Mouse (Mus musculus): ENCODE data around the gene Smarca5. TPM values are rescaled to one million over a fixed set of nuclear protein-coding genes. Genes with fewer than 3 reads are reported as not detected.

Gene Smarca5
- total and polyA plus RNA-seq, 3 experiments, result 59.0 to 140 (median 89.1) TPM

- H3K27me3 ChIP-seq (ENCODE audit: control insufficient read depth in 1 of 2, insufficient read depth in 2 of 2, low read length in 2 of 2), result no peaks in the 10 kb centered on the region
- H3K36me3 ChIP-seq (ENCODE audit: control insufficient read depth in 1 of 2, insufficient read depth in 2 of 2, low read length in 2 of 2), result peaks cover 0 to 6% of the 10 kb centered on the region in 2 experiments; a peak in 2 of 4 replicates
- no peaks in the 10 kb centered on the region for H3K79me2 ChIP-seq (ENCODE audit: control insufficient read depth, insufficient read depth, low read length, poor library complexity)
- H3K27ac ChIP-seq (ENCODE audit: control insufficient read depth, low read depth, low read length), result no peak overlapping the region
- H3K9me3 ChIP-seq (replicated peaks; ENCODE audit: insufficient read depth, low read length), result no peaks in the 10 kb centered on the region
- no peaks in the 10 kb centered on the region for H3K4me1 ChIP-seq (ENCODE audit: control insufficient read depth in 1 of 2, insufficient read depth in 2 of 2, low read length in 2 of 2)
- no peak overlapping the region for H3K4me3 ChIP-seq (ENCODE audit: control insufficient read depth in 1 of 2, insufficient read depth in 1 of 2, low read depth in 2 of 2, low read length in 2 of 2)
- DNase-seq (ENCODE audit: low read depth, low spot score), result peak; percentile 41
- TF ChIP-seq CTCF (IDR thresholded peaks at IDR 0.05 in 2 of 3, conservative IDR thresholded peaks at IDR 0.05 in 1 of 3; ENCODE audit: control insufficient read depth in 1 of 3, insufficient read depth in 1 of 3, low read depth in 2 of 3, low read length in 3 of 3, poor library complexity in 1 of 3, severe bottlenecking in 1 of 3) (peak in 1 of 3 experiments; percentile 58; a peak in 2 of 6 replicates), MYB (IDR thresholded peaks at IDR 0.05; ENCODE audit: low read depth, low read length) (no peak), RAD21 (IDR thresholded peaks at IDR 0.05; ENCODE audit: low read depth, low read length) (peak; percentile 41), ZC3H11A (IDR thresholded peaks at IDR 0.05; ENCODE audit: low read depth, low read length) (peak; percentile 19; the same call in 1 of the 2 replicates), SMC3 (IDR thresholded peaks at IDR 0.05; ENCODE audit: low read depth, low read length) (peak; percentile 44), USF2 (IDR thresholded peaks at IDR 0.05; ENCODE audit: borderline replicate concordance in 1 of 2, insufficient read depth in 1 of 2, low read depth in 1 of 2, low read length in 2 of 2) (no peak), ZMIZ1 (IDR thresholded peaks at IDR 0.05; ENCODE audit: low read depth, low read length) (no peak), TAL1 (IDR thresholded peaks at IDR 0.05; ENCODE audit: low read length) (no peak), GATA1 (IDR thresholded peaks at IDR 0.05; ENCODE audit: low read depth, low read length) (no peak), TBP (IDR thresholded peaks at IDR 0.05; ENCODE audit: low read depth, low read length) (no peak), BHLHE40 (IDR thresholded peaks at IDR 0.05; ENCODE audit: borderline replicate concordance, low read depth, low read length) (no peak), EP300 (IDR thresholded peaks at IDR 0.05; ENCODE audit: low read depth in 1 of 2, low read length in 2 of 2) (no peak)
- H3K9ac ChIP-seq (ENCODE audit: control insufficient read depth, low read depth, low read length, poor library complexity, severe bottlenecking), result no peak overlapping the region
Measured at GRCm38 (mm10) chr8:80772732-80773460, 33.6 kb upstream of the Smarca5 start.

GRCm38 (mm10) chr8:80768451-80768850 lies 29.2 kb upstream of the Smarca5 start:
- TF ChIP-seq ZKSCAN1 (IDR thresholded peaks at IDR 0.05; ENCODE audit: low read depth, low read length) (no peak), E2F4 (IDR thresholded peaks at IDR 0.05; ENCODE audit: borderline replicate concordance, low read depth, low read length) (no peak), CHD2 (IDR thresholded peaks at IDR 0.05; ENCODE audit: low read length) (no peak), USF1 (IDR thresholded peaks at IDR 0.05; ENCODE audit: low read depth, low read length) (no peak), RAD21 (IDR thresholded peaks at IDR 0.05; ENCODE audit: low read depth, low read length) (no peak), UBTF (IDR thresholded peaks at IDR 0.05; ENCODE audit: borderline replicate concordance, insufficient read depth, low read depth, low read length) (no peak), HCFC1 (IDR thresholded peaks at IDR 0.05; ENCODE audit: low read depth, low read length) (no peak), TBP (IDR thresholded peaks at IDR 0.05; ENCODE audit: low read depth, low read length) (no peak), MAZ (IDR thresholded peaks at IDR 0.05; ENCODE audit: low read depth, low read length) (no peak), ZMIZ1 (IDR thresholded peaks at IDR 0.05; ENCODE audit: low read depth, low read length) (no peak), MAX (IDR thresholded peaks at IDR 0.05; ENCODE audit: low read length) (no peak), ZC3H11A (IDR thresholded peaks at IDR 0.05; ENCODE audit: low read depth, low read length) (no peak), CTCF (IDR thresholded peaks at IDR 0.05 in 2 of 3, conservative IDR thresholded peaks at IDR 0.05 in 1 of 3; ENCODE audit: control insufficient read depth in 1 of 3, insufficient read depth in 1 of 3, low read depth in 2 of 3, low read length in 3 of 3, poor library complexity in 1 of 3, severe bottlenecking in 1 of 3) (no peak), JUND (IDR thresholded peaks at IDR 0.05; ENCODE audit: low read depth, low read length) (no peak), NRF1 (IDR thresholded peaks at IDR 0.05; ENCODE audit: insufficient read depth, low read depth, low read length, poor library complexity, severe bottlenecking) (no peak), CHD1 (IDR thresholded peaks at IDR 0.05; ENCODE audit: low read depth, low read length) (no peak), BHLHE40 (IDR thresholded peaks at IDR 0.05; ENCODE audit: borderline replicate concordance, low read depth, low read length) (no peak), MEF2A (IDR thresholded peaks at IDR 0.05; ENCODE audit: extremely low read depth, insufficient replicate concordance, low read depth, low read length, poor library complexity, severe bottlenecking) (no peak), SMC3 (IDR thresholded peaks at IDR 0.05; ENCODE audit: low read depth, low read length) (no peak)
- H3K27ac ChIP-seq (ENCODE audit: control insufficient read depth, low read depth, low read length), result no peak overlapping the region
- H3K79me2 ChIP-seq (ENCODE audit: control insufficient read depth, insufficient read depth, low read length, poor library complexity), result no peaks in the 10 kb centered on the region
- no peaks in the 10 kb centered on the region for H3K4me1 ChIP-seq (ENCODE audit: control insufficient read depth in 1 of 2, insufficient read depth in 2 of 2, low read length in 2 of 2)
- no peaks in the 10 kb centered on the region for H3K9me3 ChIP-seq (replicated peaks; ENCODE audit: insufficient read depth, low read length)
- no peak for DNase-seq (ENCODE audit: low read depth, low spot score)
- H3K27me3 ChIP-seq (ENCODE audit: control insufficient read depth in 1 of 2, insufficient read depth in 2 of 2, low read length in 2 of 2), result no peaks in the 10 kb centered on the region
- H3K9ac ChIP-seq (ENCODE audit: control insufficient read depth, low read depth, low read length, poor library complexity, severe bottlenecking), result no peak overlapping the region
- no peak overlapping the region for H3K4me3 ChIP-seq (ENCODE audit: control insufficient read depth in 1 of 2, insufficient read depth in 1 of 2, low read depth in 2 of 2, low read length in 2 of 2)
- H3K36me3 ChIP-seq (ENCODE audit: control insufficient read depth in 1 of 2, insufficient read depth in 2 of 2, low read length in 2 of 2), result peaks cover 0 to 13% of the 10 kb centered on the region in 2 experiments; a peak in 2 of 4 replicates
